Mouse (Mus musculus) forebrain, embryonic 13.5 days (tissue): ENCODE results near the gene Pcp4. TPM values are rescaled to one million over a fixed set of nuclear protein-coding genes. Genes with fewer than 3 reads are reported as not detected.
"Not testable (repeated sequence)": the region's sequence is repeated elsewhere in the genome, so short reads cannot be mapped to it uniquely, and the experiment has no call there.

ENCODE experiments used
- ATAC-seq: fragments of 200-750 bp; cut with Nextera tagmentation; 2 replicates; pipeline ENCODE4 v1.8.0; 2017
- H3K27ac ChIP-seq: fragments of 300-500 bp; sonication (generic); 2 replicates; pipeline ENCODE4 v1.5.1; 2015; ENCODE audit warnings: inconsistent platforms, mild to moderate bottlenecking, moderate library complexity
- H3K27me3 ChIP-seq: fragments of 300-500 bp; sonication (generic); 2 replicates; pipeline ENCODE4 v1.6.1; 2015; ENCODE audit warnings: mild to moderate bottlenecking, inconsistent platforms
- H3K36me3 ChIP-seq: fragments of 300-500 bp; sonication (generic); 2 replicates; pipeline ENCODE4 v1.6.1; 2015; ENCODE audit warnings: mild to moderate bottlenecking, inconsistent platforms; ENCODE audit not compliant: poor library complexity, severe bottlenecking
- H3K4me1 ChIP-seq: fragments of 300-500 bp; sonication (generic); 2 replicates; pipeline ENCODE4 v1.6.1; 2015; ENCODE audit warnings: inconsistent platforms
- H3K4me2 ChIP-seq: fragments of 300-500 bp; sonication (generic); 2 replicates; pipeline ENCODE4 v1.6.1; 2015; ENCODE audit warnings: inconsistent platforms, mild to moderate bottlenecking, moderate library complexity
- H3K4me3 ChIP-seq: fragments of 300-500 bp; sonication (generic); 2 replicates; pipeline ENCODE4 v1.5.1; 2015; ENCODE audit warnings: mild to moderate bottlenecking, inconsistent platforms
- H3K9ac ChIP-seq: fragments of 300-500 bp; sonication (generic); 2 replicates; pipeline ENCODE4 v1.6.1; 2015; ENCODE audit warnings: mild to moderate bottlenecking, inconsistent platforms
- H3K9me3 ChIP-seq: fragments of 300-500 bp; sonication (generic); replicated peaks from 2 replicates; pipeline ENCODE4 v1.6.1; 2016; ENCODE audit warnings: inconsistent platforms
- WGBS: fragments of 180-500 bp; shearing (Covaris S2); methylation state at CpG from one replicate; pipeline ENCODE4 v1.1.7; 2015; 5-methylcytosine and 5-hydroxymethylcytosine counted together
- polyA plus RNA-seq: library from polyadenylated mRNA; unstranded; fragments of >200 nt; fragmentation: Nextera tagmentation; extraction: Ambion mirVana; gene quantifications from 2 replicates; pipeline ENCODE4 v1.2.1, GENCODE M21; 2015

The Pcp4 gene
- 71.7 and 86.1 TPM in 2 replicates for polyA plus RNA-seq

- Histone ChIP-seq H3K9me3 (no peaks in the 10 kb centered on the region), H3K27me3 (0 out of 2 replicates have a peak, but pooled peaks cover 5% of the 10 kb centered on the region), H3K4me1 (peaks cover 31% of the 10 kb centered on the region), H3K27ac (peak within 1 kb of the TSS; percentile 48), H3K9ac (no peak within 1 kb of the TSS), H3K4me2 (peak within 1 kb of the TSS; percentile 43), H3K36me3 (no peaks in the 10 kb centered on the region), H3K4me3 (peak within 1 kb of the TSS; percentile 20)
- peak; percentile 70 for ATAC-seq
- WGBS: 11% methylated on average over 8 of the region's 8 CpGs
Observed at GRCm38 (mm10) chr16:96467445-96467844, at the start of gene Pcp4. Pcp4 (plus strand) TSS chr16:96467606.

DNA sequence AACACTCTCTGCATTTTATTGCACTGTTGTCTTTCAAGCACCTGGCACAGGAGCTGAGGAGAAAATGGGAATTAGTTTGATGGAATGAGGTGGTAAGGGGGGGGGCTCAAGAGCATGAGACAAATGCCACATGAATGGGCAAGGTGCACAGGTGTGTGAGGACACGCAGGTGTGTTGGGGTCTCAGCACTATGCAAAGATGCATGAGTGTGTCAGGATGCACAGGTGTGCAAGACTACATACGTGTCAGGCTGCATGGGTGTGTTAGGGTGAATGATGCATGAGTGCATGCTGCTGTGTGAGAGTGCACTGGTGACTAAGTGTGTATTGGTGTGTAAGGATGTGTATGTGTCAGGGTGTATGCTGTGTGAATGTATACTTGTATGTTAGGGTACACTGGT lies 42.4 kb upstream of the Pcp4 start:
- no peak for ATAC-seq
- Histone ChIP-seq H3K27ac (no peak overlapping the region), H3K4me2 (no peak overlapping the region), H3K36me3 (no peaks in the 10 kb centered on the region), H3K9ac (no peak overlapping the region), H3K9me3 (no peaks in the 10 kb centered on the region), H3K4me1 (no peaks in the 10 kb centered on the region), H3K4me3 (no peak overlapping the region), H3K27me3 (no peaks in the 10 kb centered on the region)
- 90% methylated on average over 2 of the region's 2 CpGs for WGBS

DNA sequence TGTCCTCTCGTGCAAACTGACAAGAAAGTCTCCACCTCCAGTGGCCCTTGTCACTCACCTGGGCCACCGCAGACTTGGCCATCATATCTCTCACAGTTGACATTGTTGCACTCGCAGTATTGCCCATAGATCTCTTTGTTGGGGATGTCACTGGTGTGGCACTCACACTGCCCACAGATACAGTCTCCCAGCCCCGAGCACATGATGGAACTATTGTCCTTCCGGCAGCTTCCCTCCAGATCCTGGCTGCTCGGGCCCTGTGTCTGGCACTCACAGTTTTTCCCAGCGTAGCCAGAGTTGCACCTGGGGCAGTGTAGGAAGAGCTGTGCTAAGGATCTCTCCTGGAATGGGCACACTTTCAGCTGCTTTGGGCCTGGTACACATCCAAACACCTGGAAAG lies 40.7 kb upstream of the Pcp4 start:
- H3K9me3 ChIP-seq: no peaks in the 10 kb centered on the region
- H3K9ac ChIP-seq: no peak overlapping the region
- no peaks in the 10 kb centered on the region for H3K27me3 ChIP-seq
- 83% methylated on average over 7 of the region's 7 CpGs for WGBS
- H3K4me1 ChIP-seq: no peaks in the 10 kb centered on the region
- no peak for ATAC-seq
- no peaks in the 10 kb centered on the region for H3K36me3 ChIP-seq
- H3K27ac ChIP-seq: no peak overlapping the region
- H3K4me2 ChIP-seq: no peak overlapping the region
- H3K4me3 ChIP-seq: no peak overlapping the region

GRCm38 (mm10) chr16:96429046-96429445 lies 38.4 kb upstream of the Pcp4 start:
- Histone ChIP-seq H3K4me1 (no peaks in the 10 kb centered on the region), H3K4me3 (no peak overlapping the region), H3K9ac (no peak overlapping the region), H3K4me2 (no peak overlapping the region), H3K27me3 (no peaks in the 10 kb centered on the region), H3K36me3 (no peaks in the 10 kb centered on the region), H3K9me3 (no peaks in the 10 kb centered on the region), H3K27ac (no peak overlapping the region)
- WGBS: 74% methylated on average over 3 of the region's 3 CpGs
- no peak for ATAC-seq

DNA sequence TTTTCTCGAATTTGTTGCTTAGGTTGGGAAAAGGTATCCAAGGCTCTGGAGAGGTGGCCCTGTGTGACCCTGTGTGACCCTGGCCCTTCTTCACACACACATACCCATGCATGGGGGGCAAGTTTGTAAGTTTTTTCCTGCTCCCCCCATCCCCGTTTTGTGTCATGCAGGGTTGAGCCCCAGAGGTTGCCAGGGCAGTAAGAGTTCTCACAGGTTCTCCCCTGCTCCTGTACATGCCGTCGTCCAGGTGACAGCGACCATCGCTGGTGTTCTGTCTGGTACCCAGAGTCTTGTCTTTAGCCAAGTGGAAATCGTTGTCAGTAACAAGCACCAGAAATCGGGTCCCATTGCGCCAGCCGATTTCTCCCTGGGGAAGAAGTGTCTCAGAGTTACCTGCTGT lies 34.1 kb upstream of the Pcp4 start:
- no peak overlapping the region for H3K27ac ChIP-seq
- H3K36me3 ChIP-seq: no peaks in the 10 kb centered on the region
- no peaks in the 10 kb centered on the region for H3K4me1 ChIP-seq
- no peaks in the 10 kb centered on the region for H3K27me3 ChIP-seq
- no peak for ATAC-seq
- no peak overlapping the region for H3K4me2 ChIP-seq
- no peak overlapping the region for H3K4me3 ChIP-seq
- WGBS: 82% methylated on average over 10 of the region's 10 CpGs
- no peaks in the 10 kb centered on the region for H3K9me3 ChIP-seq
- H3K9ac ChIP-seq: no peak overlapping the region

GRCm38 (mm10) chr16:96434024-96434785 lies 33.2 kb upstream of the Pcp4 start:
- Histone ChIP-seq H3K9ac (no peak overlapping the region), H3K4me3 (no peak overlapping the region), H3K27me3 (no peaks in the 10 kb centered on the region), H3K4me1 (no peaks in the 10 kb centered on the region), H3K27ac (no peak overlapping the region), H3K36me3 (no peaks in the 10 kb centered on the region), H3K4me2 (no peak overlapping the region), H3K9me3 (no peaks in the 10 kb centered on the region)
- 87% methylated on average over 3 of the region's 3 CpGs for WGBS
- no peak for ATAC-seq

- Histone ChIP-seq H3K9ac (no peak overlapping the region), H3K4me2 (no peak overlapping the region), H3K4me3 (no peak overlapping the region), H3K27ac (no peak overlapping the region), H3K9me3 (no peaks in the 10 kb centered on the region), H3K36me3 (no peaks in the 10 kb centered on the region), H3K27me3 (no peaks in the 10 kb centered on the region), H3K4me1 (no peaks in the 10 kb centered on the region)
- WGBS: 82% methylated on average over 5 of the region's 5 CpGs
- peak; percentile 75; the same call in 1 of the 2 replicates for ATAC-seq
Observed at GRCm38 (mm10) chr16:96438946-96439345, 28.5 kb upstream of the Pcp4 start.

DNA sequence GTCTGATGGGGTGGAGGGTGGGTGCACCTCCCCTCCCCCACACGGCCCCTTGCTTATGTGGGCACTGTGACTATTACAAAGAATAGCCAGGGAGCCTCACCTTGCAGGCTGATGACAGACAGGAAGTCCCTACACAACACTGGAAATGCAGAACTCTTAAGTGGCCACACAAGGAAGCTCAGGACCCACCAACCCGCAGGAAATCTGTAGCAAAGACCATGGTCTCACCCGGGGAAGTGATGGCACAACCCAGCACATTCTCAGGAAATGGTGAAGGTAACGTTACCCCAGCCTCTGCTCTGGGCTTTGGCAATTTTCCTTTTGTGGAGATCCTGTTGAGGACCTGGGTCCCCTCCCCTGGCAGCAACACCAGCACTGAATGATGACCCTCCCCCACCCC lies 27.7 kb upstream of the Pcp4 start:
- WGBS: 85% methylated on average over 4 of the region's 4 CpGs
- no peaks in the 10 kb centered on the region for H3K36me3 ChIP-seq

GRCm38 (mm10) chr16:96440871-96441270 lies 26.5 kb upstream of the Pcp4 start:
- no peaks in the 10 kb centered on the region for H3K4me1 ChIP-seq
- 83% methylated on average over 8 of the region's 8 CpGs for WGBS
- no peak overlapping the region for H3K9ac ChIP-seq
- no peak overlapping the region for H3K4me3 ChIP-seq
- no peaks in the 10 kb centered on the region for H3K9me3 ChIP-seq
- no peak overlapping the region for H3K4me2 ChIP-seq
- no peak for ATAC-seq
- no peaks in the 10 kb centered on the region for H3K36me3 ChIP-seq
- no peak overlapping the region for H3K27ac ChIP-seq
- H3K27me3 ChIP-seq: no peaks in the 10 kb centered on the region

More for the DNA sequence above, 27.7 kb upstream of the Pcp4 start:
- no peaks in the 10 kb centered on the region for H3K4me1 ChIP-seq
- no peak overlapping the region for H3K4me3 ChIP-seq
- H3K9ac ChIP-seq: no peak overlapping the region
- ATAC-seq: no peak
- H3K27me3 ChIP-seq: no peaks in the 10 kb centered on the region
- H3K9me3 ChIP-seq: no peaks in the 10 kb centered on the region
- H3K4me2 ChIP-seq: no peak overlapping the region
- H3K27ac ChIP-seq: no peak overlapping the region

GRCm38 (mm10) chr16:96441826-96442225 lies 25.6 kb upstream of the Pcp4 start:
- H3K4me2 ChIP-seq: no peak overlapping the region
- no peaks in the 10 kb centered on the region for H3K4me1 ChIP-seq
- H3K27me3 ChIP-seq: no peaks in the 10 kb centered on the region
- H3K9ac ChIP-seq: no peak overlapping the region
- H3K4me3 ChIP-seq: no peak overlapping the region
- WGBS: 84% methylated on average over 3 of the region's 3 CpGs
- no peak for ATAC-seq
- H3K36me3 ChIP-seq: no peaks in the 10 kb centered on the region
- no peak overlapping the region for H3K27ac ChIP-seq
- no peaks in the 10 kb centered on the region for H3K9me3 ChIP-seq

GRCm38 (mm10) chr16:96443468-96443867 lies 23.9 kb upstream of the Pcp4 start, which contains the start of gene Itgb2l:
Itgb2l (minus strand) TSS chr16:96443619.
- 83% methylated on average over 2 of the region's 2 CpGs for WGBS

DNA sequence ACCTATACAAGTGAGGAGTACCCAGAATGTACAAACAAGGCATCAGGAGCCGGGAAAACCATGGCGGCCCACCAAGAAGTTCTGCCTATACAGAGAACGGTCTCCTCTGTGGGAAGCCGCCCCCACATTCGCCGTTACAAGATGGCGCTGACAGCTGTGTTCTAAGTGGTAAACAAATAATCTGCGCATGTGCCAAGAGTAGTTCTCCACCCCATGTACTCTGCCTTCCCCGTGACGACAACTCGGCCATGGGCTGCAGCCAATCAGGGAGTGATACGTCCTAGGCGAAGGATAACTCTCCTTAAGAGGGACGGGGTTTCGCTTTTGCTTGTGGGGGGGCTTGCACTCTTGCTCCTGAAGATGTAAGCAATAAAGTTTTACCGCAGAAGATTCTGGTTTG lies 16.5 kb upstream of the Pcp4 start:
- ATAC-seq, H3K27ac ChIP-seq, H3K36me3 ChIP-seq, H3K4me3 ChIP-seq, H3K9me3 ChIP-seq, H3K27me3 ChIP-seq, H3K4me1 ChIP-seq, H3K4me2 ChIP-seq, H3K9ac ChIP-seq: not testable (repeated sequence)
- WGBS: 90% methylated on average over 16 of the region's 16 CpGs

More at GRCm38 (mm10) chr16:96443468-96443867, 23.9 kb upstream of the Pcp4 start, which contains the start of gene Itgb2l:
- no peaks in the 10 kb centered on the region for H3K36me3 ChIP-seq
- H3K9ac ChIP-seq: no peak within 1 kb of the TSS
- H3K4me2 ChIP-seq: no peak within 1 kb of the TSS
- H3K4me1 ChIP-seq: no peaks in the 10 kb centered on the region
- H3K27me3 ChIP-seq: no peaks in the 10 kb centered on the region
- ATAC-seq: no peak
- H3K9me3 ChIP-seq: no peaks in the 10 kb centered on the region
- no peak within 1 kb of the TSS for H3K27ac ChIP-seq
- H3K4me3 ChIP-seq: no peak within 1 kb of the TSS

DNA sequence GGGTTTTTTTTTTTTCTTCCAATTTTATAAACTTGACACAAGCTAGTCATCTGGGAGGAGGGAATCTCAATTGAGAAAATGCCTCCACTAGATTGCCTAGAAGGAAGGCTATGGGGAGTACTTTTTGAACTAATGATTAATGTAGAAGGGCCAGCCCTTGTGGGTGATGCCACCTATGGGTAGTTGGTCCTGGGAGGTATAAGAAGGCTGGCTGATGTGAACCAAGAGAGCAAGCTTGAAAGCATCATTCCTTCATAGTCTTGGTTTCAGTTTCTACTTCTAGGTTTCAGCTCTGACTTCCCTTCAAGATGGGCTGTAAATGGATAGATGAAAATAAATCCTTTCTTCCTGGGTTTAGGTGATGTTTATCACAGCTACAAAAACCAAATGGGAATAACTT lies 13.3 kb upstream of the Pcp4 start:
- Histone ChIP-seq H3K27me3 (no peaks in the 10 kb centered on the region), H3K9ac (no peak overlapping the region), H3K9me3 (no peaks in the 10 kb centered on the region), H3K27ac (no peak overlapping the region), H3K36me3 (no peaks in the 10 kb centered on the region), H3K4me3 (no peak overlapping the region), H3K4me2 (no peak overlapping the region), H3K4me1 (no peaks in the 10 kb centered on the region)
- ATAC-seq: no peak
